Mouse (Mus musculus): ENCODE results near the gene Slc10a1.

The Slc10a1 gene

GRCm38 (mm10) chr12:80968605-80969004, at the start of gene Slc10a1:
Gene Slc10a1 (minus strand): TSS chr12:80968705.
- DNase-seq (ENCODE audit: low read depth, low spot score), result no peak

GRCm38 (mm10) chr12:81017624-81018023, 49.1 kb upstream of the Slc10a1 start:
- no peak for DNase-seq (ENCODE audit: low read depth, low spot score)

GRCm38 (mm10) chr12:81013496-81013895, 45.0 kb upstream of the Slc10a1 start:
- no peak for DNase-seq (ENCODE audit: low read depth, low spot score)

DNA sequence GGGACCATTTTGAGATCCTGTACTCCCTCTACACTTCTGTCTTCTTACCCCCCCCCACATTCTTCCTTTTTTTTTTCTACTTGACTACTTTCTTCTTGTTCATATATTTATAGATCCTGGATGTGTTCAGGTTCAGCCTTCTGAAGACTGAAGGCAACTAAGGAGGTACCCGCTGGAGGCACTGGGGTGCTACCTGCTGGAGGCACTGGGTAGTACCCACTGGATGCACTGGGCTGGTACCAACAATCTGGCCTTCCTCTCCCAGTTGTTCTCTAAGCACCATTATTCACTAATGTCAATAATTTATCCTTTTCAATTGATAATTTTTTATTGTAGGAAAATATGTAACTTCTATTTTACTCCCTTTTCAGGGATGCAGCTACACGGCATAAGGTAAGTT, 43.5 kb upstream of the Slc10a1 start:
- no peak for DNase-seq (ENCODE audit: low read depth, low spot score)

- DNase-seq (ENCODE audit: low read depth, low spot score), result no peak
Measured at GRCm38 (mm10) chr12:81009813-81010212, 41.3 kb upstream of the Slc10a1 start.

- no peak for DNase-seq (ENCODE audit: low read depth, low spot score)
Measured at GRCm38 (mm10) chr12:81002841-81003635, 34.5 kb upstream of the Slc10a1 start.

GRCm38 (mm10) chr12:81000924-81001323, 32.4 kb upstream of the Slc10a1 start:
- no peak for DNase-seq (ENCODE audit: low read depth, low spot score)

DNA sequence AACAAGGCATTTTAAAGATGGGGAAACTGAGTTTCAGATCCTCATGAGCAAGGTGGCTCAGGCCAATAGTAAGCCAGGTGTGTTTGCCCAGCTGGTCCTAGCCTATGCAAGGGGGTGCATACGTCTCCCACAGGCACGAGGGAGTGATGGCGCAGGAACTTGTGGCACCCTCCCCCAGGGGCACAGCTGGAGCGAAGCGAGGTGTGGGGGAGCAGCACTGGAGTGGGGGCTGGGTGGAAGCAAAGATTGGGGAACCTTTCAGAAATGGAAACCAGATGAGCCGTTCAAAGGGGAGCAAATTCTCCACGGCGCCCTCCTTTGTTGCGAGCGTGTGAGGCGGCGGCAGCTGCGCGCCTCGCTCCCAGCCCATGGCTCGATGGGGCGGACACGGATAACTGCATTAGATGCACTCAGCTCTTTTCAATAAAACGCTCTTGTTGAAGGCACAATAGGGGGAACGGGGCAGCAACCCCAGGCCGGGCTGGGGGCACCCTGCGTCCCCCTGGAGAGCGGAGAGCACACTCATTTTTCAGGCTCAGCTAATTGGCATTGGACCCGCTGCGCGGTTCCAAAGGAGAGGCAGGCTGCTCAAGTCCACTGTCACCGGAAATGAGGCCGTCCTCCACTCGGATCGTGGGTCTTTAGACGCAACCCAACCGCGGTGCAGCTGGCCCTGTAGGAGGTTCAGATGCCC, 30.2 kb upstream of the Slc10a1 start:
- DNase-seq (ENCODE audit: low read depth, low spot score), result peak; percentile 37

DNA sequence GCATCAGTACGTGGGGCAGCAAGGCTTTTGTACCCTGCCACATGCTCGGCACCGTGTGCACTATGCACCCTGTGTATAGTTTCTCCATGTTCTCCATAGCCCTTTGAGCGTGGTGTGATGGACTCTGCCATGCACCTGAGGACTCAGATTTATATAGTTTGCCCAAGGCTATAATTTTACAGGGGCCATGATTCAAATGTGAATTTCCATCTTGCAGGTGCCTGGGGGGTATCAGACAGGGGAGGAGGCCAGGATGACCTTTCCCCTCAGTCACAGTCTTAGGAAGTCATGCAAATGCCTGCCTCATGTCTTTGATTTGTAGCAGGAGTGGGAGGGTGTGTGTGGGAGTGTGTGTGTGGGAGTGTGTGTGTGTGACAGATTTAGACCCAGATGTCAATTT, 29.1 kb upstream of the Slc10a1 start:
- DNase-seq (ENCODE audit: low read depth, low spot score), result no peak

DNA sequence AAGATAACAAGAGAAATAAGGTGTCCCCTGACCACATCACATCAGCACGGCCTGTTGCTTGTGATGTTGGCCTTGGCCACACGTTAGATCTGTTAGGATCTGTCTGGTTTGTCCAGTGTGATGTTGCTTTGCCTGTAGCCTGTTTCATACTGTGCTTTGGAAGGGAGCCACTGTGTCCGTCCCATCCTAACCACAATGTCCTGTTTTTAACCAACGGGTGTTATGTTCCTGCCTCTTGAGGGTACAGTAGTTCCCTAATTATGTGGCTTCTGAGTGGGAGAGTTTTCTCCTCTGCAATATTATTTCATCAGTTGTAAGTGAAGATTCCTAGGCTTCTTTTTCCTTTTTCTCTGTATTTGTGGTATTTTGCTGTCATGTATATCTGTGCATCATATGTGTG, 26.8 kb upstream of the Slc10a1 start:
- no peak for DNase-seq (ENCODE audit: low read depth, low spot score)

DNA sequence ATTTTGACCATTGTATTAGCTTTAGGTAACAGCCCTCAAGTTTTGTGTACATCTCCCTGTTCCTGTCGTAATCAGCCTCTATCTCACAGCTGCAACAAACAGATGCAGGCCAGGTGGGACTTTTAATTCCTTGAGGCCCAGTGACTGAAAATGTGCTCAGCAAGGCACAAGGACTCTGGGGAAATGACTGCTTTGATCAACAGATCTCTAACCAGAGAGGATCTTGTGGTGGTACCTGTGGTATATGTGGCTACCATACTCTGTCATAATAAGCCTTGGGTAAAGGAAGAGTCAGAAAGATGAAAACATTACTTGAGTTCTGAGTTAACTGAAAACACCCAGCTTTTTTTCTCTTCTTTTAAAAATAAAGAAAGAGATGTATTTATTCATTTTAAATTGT, 25.3 kb upstream of the Slc10a1 start:
- no peak for DNase-seq (ENCODE audit: low read depth, low spot score)

DNA sequence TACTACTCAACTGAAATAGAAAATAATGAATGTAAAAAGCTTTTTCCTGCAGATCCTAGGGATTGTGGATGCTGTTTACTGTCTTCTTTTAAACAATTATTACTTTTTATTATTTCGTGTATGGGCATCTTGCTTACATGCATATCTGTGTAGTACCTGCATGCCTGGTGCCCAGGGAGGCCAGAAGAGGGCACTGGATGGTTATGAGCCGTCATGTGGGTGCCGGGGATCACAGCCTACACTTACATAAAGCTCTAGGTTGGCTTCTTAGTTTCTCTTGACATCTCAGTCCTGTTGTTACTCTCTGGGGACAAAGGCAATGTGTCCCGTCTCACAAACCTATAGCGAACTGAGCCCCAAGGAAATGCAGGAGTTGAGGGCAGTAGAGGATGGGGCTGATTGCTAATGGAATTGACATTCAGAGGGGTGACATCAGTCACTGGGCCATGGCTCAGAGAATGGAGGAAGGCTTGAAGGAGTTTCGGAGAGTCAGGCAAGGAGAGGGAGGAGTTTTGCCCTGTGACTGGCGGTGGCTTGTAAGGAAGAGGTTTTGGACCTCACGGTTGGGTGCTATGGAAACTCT, 24.1 kb upstream of the Slc10a1 start:
- DNase-seq (ENCODE audit: low read depth, low spot score), result no peak

GRCm38 (mm10) chr12:80991806-80992205, 23.3 kb upstream of the Slc10a1 start:
- no peak for DNase-seq (ENCODE audit: low read depth, low spot score)

GRCm38 (mm10) chr12:80990901-80991445, 22.5 kb upstream of the Slc10a1 start:
- no peak for DNase-seq (ENCODE audit: low read depth, low spot score)

- no peak for DNase-seq (ENCODE audit: low read depth, low spot score)
Measured at GRCm38 (mm10) chr12:80988286-80988685, 19.8 kb upstream of the Slc10a1 start.

DNA sequence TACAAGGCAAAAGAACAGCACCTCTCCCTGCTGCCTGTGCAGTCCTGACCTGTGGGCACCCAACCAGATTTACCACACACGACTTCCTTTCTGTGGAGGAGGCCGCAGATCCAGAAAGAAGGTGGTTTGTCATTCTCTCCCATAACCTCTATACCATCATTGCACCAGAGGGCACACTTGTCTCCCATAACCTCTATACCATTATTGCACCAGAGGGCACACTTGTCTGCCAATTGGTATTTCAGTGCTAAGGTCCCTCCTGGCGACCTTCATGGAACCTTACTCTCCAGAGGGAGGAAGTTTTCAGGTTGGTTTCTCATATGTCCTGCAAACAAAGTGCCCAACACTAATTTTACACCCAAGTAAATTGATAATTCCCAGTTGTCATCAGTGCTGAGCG, 18.1 kb upstream of the Slc10a1 start:
- DNase-seq (ENCODE audit: low read depth, low spot score), result no peak

DNA sequence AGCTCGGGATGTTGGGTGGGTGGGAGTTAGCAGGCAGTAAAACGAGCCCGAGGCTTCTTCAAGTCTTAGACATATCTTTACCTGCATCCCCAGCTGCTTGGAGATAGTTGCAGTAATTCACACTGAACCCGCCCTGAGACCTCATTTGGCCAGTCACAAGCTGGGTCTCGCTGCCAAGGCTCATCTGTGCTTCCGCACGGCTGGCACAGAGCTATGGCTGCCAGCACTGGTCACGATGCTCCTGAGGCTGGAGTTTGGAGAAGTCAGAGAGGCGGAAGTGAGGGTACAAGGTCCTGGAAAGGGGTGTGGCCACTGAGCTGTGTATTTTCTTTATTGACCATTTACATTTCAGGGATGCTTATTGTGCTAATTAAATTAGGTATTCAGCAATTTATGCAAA, 15.2 kb upstream of the Slc10a1 start:
- no peak for DNase-seq (ENCODE audit: low read depth, low spot score)

DNA sequence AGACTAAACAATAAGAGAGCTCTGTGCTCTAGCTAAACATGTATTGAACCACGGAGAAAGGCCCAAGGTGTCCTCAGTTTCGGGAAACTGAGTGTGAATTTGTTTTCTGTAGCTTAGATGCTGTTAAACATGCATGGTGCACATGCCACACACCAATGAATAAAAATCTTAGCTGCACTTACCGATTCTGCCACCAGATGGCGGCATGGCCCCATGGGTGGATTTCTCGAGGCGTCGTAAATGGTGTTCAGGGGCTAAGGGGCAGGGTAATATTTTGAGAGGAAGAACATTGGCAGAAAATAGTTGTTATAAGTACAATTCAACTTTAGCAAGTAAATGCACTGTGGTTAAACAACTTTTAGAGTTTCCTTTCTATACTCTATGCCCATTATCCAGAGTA, 13.8 kb upstream of the Slc10a1 start:
- DNase-seq (ENCODE audit: low read depth, low spot score), result peak; percentile 71

DNA sequence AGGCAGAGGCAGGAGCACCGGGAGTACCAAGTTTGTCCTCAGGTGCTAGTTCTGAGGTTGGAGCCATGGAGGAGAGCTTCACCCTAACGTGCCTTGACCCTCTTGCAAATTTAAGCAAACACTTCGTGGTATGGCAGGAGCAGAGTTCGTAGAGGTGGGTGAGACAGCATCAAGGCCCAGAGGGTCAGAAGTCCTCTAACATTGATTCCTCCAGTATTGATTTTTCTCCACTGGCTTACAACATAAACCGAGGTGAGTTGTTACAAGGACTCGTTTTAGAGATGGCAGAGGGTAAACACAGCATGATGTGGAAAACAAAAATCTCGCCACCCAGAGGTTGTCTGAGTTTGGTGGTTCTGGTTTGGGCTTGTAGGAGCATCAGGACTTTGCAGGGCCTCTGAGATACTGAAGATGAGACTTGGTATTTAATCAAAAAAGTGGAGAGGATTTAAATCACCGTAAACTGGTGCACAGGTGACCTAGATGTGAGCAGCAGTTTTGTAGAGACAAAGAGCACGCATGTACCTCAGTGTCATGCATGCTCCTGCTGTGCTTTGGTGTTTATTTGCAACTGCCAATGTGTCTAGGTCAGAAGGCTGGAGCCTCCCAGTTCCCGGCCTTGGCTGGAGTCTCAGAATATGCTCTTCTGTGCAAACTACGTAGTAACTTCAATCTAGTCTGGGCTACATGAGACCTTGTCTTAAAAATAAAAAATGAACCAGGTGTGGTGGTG, 7.6 kb upstream of the Slc10a1 start:
- no peak for DNase-seq (ENCODE audit: low read depth, low spot score)

DNA sequence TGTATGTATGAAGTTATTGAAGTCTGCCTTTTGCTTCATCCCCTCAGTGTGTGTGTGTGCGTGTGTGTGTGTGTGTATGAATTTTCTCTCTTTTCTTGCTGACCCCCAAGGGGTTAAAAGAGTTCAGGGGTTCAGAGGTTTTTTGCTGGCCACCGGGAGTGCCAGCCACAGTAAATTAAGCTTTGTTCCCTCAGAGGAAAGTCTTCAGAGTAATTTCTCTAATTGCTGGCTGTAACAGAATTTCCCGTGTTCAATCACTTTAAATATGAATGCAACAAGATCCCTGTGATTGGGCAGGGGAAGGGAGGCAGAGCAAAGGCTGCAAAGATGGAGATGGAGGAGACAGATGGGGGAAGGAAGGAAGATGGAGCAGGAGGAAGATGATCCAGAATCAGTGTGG, 3.3 kb upstream of the Slc10a1 start:
- no peak for DNase-seq (ENCODE audit: low read depth, low spot score)

- DNase-seq (ENCODE audit: low read depth, low spot score), result no peak
Measured at GRCm38 (mm10) chr12:80970181-80970705, 1.7 kb upstream of the Slc10a1 start.

DNA sequence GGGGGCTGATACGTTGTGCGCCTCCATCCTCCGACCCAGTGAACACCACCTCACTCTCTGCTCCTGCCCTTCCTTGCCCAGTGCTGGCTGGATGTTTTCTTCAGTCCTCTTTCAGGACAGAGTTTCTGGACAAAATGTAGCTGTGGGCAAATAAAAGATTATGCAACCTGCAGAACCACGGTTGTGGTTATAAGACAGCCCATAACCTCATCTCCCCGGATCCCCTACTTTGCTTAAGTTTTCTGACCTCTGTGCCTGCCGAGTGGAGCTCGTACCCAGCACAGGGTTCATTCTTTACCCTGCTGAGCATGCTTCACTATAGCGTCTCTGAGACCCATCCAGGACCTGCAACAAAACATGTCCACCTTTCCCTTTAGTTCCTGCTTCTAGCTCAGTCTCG, 587 bp downstream of the Slc10a1 start:
- no peak for DNase-seq (ENCODE audit: low read depth, low spot score)

Data from embryo, embryonic 11.5 days (tissue).